Mouse (Mus musculus) heart, embryonic 16.5 days (tissue): ENCODE measurements at regions not wholly inside any gene's neighbourhood (a gene's known extent, or its start where the extent isn't known, plus 50 kb on each side); places are given as distances from the start of the nearest gene placed in this dataset.

Source experiments
- ATAC-seq: fragments of 200-750 bp; cut with Nextera tagmentation; replicated peaks from 2 replicates; pipeline ENCODE4 v1.8.0; 2017; ENCODE audit warnings: moderate number of reproducible peaks; ENCODE audit not compliant: insufficient read depth, low FRiP score; ENCODE audit errors: extremely low read depth
- H3K27ac ChIP-seq: fragments of 300-500 bp; sonication (generic); 2 replicates; pipeline ENCODE4 v1.5.1; 2014; ENCODE audit warnings: mild to moderate bottlenecking, low read length, control low read depth, moderate library complexity
- H3K27me3 ChIP-seq: fragments of 300-500 bp; sonication (generic); 2 replicates; pipeline ENCODE4 v1.6.1; 2014; ENCODE audit warnings: low read length, mixed read lengths; ENCODE audit not compliant: control insufficient read depth, insufficient read depth
- H3K36me3 ChIP-seq: fragments of 300-500 bp; sonication (generic); 2 replicates; pipeline ENCODE4 v1.6.1; 2014; ENCODE audit not compliant: control insufficient read depth, insufficient read depth
- H3K4me1 ChIP-seq: fragments of 300-500 bp; sonication (generic); 2 replicates; pipeline ENCODE4 v1.6.1; 2014; ENCODE audit warnings: low read length, mixed read lengths; ENCODE audit not compliant: control insufficient read depth, insufficient read depth
- H3K4me2 ChIP-seq: fragments of 300-500 bp; sonication (generic); 2 replicates; pipeline ENCODE4 v1.6.1; 2014; ENCODE audit warnings: low read depth, mild to moderate bottlenecking, control low read depth, low read length
- H3K4me3 ChIP-seq: fragments of 300-500 bp; sonication (generic); 2 replicates; pipeline ENCODE4 v1.5.1; 2014; ENCODE audit warnings: mild to moderate bottlenecking, control low read depth, low read length
- H3K9ac ChIP-seq: fragments of 300-500 bp; sonication (generic); 2 replicates; pipeline ENCODE4 v1.6.1; 2014; ENCODE audit warnings: low read length, control low read depth
- H3K9me3 ChIP-seq: fragments of 300-500 bp; sonication (generic); replicated peaks from 2 replicates; pipeline ENCODE4 v1.6.1; 2016; ENCODE audit warnings: low read length; ENCODE audit not compliant: control insufficient read depth
- WGBS: fragments of 180-500 bp; shearing (Covaris S2); extraction: QIAGEN DNeasy Blood & Tissue Kit; methylation state at CpG from one replicate; pipeline ENCODE4 v1.1.7; 2014; 5-methylcytosine and 5-hydroxymethylcytosine counted together

DNA sequence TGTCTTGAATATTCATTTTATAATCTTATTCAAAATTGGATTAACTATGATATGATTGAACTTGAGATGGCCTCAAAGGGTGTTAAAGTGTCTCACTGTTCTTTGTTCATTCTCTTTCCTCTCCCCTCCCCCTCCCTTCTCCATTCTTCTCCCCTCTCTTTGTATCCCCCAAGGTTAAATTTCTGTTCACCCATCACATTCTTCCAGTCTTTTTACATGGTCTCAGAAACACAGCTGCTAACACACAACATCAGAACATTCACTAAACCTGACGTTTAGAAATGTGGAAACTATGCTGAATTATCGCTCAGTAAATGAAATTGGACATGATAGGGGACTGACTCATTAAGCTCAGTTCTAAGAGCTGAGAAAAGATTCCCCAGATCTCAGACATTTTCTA is 60.6 kb upstream of the Nabp1 start:
- no peak for ATAC-seq
- no peak overlapping the region for H3K4me3 ChIP-seq
- peaks cover 8% of the 10 kb centered on the region for H3K4me1 ChIP-seq
- H3K36me3 ChIP-seq = no peaks in the 10 kb centered on the region
- no peaks in the 10 kb centered on the region for H3K9me3 ChIP-seq
- H3K9ac ChIP-seq = no peak overlapping the region
- WGBS = 69% methylated on average over 2 of the region's 2 CpGs
- H3K27me3 ChIP-seq = no peaks in the 10 kb centered on the region
- H3K27ac ChIP-seq = no peak overlapping the region
- no peak overlapping the region for H3K4me2 ChIP-seq

DNA sequence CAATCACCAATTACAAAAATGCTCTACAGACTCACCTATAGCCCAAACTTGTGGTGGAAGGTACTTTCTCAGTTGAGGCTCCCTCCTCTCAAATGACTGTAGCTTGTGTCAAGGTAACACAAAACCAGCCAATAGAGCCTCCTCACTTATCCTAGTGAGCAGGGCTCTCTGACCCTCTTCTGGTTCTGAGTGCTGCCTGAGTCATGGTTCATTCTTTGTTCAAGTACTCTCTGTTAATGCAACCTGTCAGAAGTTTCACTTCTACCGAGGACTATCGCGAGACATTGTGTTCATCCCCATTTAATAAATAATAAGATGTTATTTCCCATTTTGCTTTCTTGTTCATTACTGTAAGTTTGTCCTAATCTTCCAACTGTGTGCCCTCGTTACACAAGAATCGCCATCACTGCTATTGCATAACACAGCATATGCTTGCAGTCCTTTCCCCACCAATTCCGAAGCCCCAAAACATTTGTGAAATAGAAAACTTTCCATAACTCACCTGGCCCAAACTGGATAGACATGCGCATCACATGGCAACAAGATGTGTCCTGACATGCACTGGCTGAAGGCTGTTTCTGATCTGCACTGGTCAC is 59.6 kb upstream of the Nabp1 start:
- no peak for ATAC-seq
- Histone ChIP-seq H3K9ac (no peak overlapping the region), H3K4me3 (no peak overlapping the region), H3K27me3 (no peaks in the 10 kb centered on the region), H3K27ac (no peak overlapping the region), H3K36me3 (no peaks in the 10 kb centered on the region), H3K4me1 (peaks cover 8% of the 10 kb centered on the region), H3K4me2 (no peak overlapping the region), H3K9me3 (no peaks in the 10 kb centered on the region)
- 82% methylated on average over 7 of the region's 7 CpGs for WGBS

DNA sequence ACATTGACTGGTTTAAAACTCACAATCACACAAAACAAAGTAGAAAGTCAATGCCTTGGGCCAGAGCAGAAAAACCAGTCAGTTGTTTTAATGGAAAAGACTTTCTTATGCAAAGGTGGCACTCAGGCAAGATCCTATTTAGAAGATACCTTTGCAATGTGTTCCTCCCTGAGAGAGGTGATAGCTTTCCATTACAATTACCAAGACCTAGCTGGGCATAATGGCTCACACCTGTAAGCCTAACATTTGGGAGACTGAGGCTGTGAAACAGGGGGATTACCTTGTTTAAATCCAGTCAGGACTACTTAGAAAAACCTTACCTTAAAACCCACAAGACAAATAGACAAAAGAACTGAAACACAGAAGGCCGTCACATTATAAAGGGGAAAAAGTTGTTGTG is 57.9 kb upstream of the Nabp1 start:
- Histone ChIP-seq H3K9ac (no peak overlapping the region), H3K4me1 (peaks cover 12% of the 10 kb centered on the region), H3K36me3 (no peaks in the 10 kb centered on the region), H3K4me2 (no peak overlapping the region), H3K4me3 (no peak overlapping the region), H3K27ac (no peak overlapping the region), H3K9me3 (no peaks in the 10 kb centered on the region), H3K27me3 (no peaks in the 10 kb centered on the region)
- no peak for ATAC-seq
- WGBS = 93% methylated on average over 1 of the region's 1 CpGs

DNA sequence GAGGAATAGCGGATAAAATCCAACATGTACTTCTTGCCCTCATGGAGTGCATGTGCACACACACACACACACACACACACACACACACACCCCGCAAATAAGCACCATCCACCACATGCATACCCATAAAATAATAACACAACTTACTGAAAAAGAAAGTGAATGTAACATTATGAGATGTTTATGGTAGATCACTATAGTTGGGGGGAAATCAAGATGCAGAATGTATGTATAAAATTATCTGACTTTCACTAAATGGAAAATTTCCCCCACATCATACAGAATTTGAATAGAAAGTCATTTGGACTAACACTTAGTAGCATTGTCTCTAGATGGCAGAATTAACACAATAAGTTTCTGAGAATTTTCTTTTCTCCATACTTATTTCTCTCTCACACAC is 57.2 kb upstream of the Nabp1 start:
- Histone ChIP-seq H3K4me1 (peaks cover 16% of the 10 kb centered on the region), H3K4me2 (no peak overlapping the region), H3K36me3 (no peaks in the 10 kb centered on the region), H3K4me3 (no peak overlapping the region), H3K9ac (no peak overlapping the region), H3K9me3 (no peaks in the 10 kb centered on the region), H3K27me3 (no peaks in the 10 kb centered on the region), H3K27ac (no peak overlapping the region)
- ATAC-seq = no peak
- WGBS = 95% methylated on average over 2 of the region's 2 CpGs

DNA sequence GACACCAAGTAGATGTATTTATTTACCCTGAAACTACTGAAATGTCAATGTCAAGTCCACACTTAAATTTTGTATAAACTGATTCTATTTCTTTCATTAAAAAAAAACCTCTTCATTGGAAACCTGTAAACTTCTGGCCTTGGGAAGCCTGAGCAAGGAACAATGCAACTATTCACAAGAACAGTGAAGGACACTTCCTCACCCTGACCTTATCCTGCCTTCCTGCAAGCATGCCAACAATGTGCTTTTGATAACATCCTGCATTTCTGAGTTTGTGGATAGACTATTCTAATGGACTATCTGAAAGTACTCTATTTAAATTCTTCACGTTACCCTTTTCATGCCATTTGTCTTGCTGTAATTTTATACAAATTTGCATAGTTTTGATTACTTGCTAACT is 53.1 kb upstream of the Nabp1 start:
- H3K9ac ChIP-seq = no peak overlapping the region
- ATAC-seq = peak; percentile 77
- no peak overlapping the region for H3K4me2 ChIP-seq
- no peaks in the 10 kb centered on the region for H3K36me3 ChIP-seq
- WGBS = 22% methylated on average over 1 of the region's 1 CpGs
- H3K27ac ChIP-seq = peak overlapping the region; percentile 45
- H3K9me3 ChIP-seq = no peaks in the 10 kb centered on the region
- H3K4me1 ChIP-seq = peaks cover 17% of the 10 kb centered on the region
- no peak overlapping the region for H3K4me3 ChIP-seq
- no peaks in the 10 kb centered on the region for H3K27me3 ChIP-seq

DNA sequence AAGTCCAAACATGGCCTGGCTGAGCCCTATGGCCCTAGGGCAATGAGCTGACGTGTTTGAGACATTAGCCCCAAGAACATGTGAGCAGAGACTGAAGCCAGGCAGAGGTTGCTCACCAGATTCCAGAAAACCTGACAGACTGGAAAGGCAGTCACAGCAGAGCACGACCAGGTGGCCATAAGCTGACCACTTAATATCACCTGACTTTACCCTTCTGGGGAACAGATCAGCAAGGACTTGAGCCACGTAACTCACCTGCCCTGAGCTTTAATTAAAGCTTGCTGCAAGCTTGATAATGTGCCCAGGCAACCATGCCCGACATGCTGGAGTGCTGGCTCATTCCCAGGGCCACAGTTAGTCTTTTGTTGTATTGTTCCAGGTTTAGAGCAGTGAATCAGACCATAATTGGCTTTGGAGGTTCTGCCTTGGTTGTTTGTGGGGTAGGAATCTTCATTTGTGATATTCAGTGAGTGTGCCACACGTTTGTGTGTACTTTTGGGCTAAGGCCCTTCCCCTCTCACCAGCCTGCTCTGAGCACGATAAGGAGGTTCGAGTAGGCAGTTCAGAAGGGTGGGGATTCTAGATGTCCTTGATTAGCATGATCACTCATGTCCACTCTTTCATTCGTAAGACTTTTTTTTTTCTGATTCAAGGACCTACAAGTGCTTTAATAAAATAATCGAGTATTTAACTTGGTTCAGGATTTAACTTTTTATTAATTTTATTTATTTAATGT is 52.1 kb upstream of the Nabp1 start:
- Histone ChIP-seq H3K4me2 (no peak overlapping the region), H3K4me1 (peaks cover 17% of the 10 kb centered on the region), H3K27me3 (no peaks in the 10 kb centered on the region), H3K9me3 (no peaks in the 10 kb centered on the region), H3K9ac (no peak overlapping the region), H3K36me3 (no peaks in the 10 kb centered on the region), H3K27ac (peak overlapping the region; percentile 67), H3K4me3 (no peak overlapping the region)
- WGBS = 61% methylated on average over 9 of the region's 9 CpGs
- no peak for ATAC-seq

DNA sequence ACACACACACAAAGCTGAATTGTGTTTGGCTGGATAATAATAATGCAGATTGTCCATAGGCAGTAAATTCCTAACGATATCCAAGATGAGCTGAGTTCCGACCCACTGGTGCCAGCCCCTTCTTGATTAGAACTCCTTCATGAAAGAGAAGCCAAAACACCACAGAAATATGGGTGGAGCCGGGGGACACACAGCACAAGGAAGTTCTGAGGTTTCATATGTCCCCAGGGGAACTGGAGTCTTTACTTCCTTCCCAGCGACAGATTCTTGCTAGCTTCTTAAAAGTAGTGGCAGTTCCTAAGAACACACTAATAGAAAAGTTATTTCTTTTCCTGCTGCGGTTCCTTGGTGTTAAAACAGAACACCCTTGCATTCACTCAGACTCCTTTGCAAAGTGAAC is 51.4 kb upstream of the Nabp1 start:
- no peaks in the 10 kb centered on the region for H3K9me3 ChIP-seq
- no peak overlapping the region for H3K4me3 ChIP-seq
- H3K9ac ChIP-seq = no peak overlapping the region
- peak overlapping the region; percentile 67 for H3K27ac ChIP-seq
- ATAC-seq = no peak
- no peaks in the 10 kb centered on the region for H3K27me3 ChIP-seq
- no peaks in the 10 kb centered on the region for H3K36me3 ChIP-seq
- H3K4me2 ChIP-seq = no peak overlapping the region
- WGBS = 59% methylated on average over 5 of the region's 5 CpGs
- peaks cover 17% of the 10 kb centered on the region for H3K4me1 ChIP-seq

DNA sequence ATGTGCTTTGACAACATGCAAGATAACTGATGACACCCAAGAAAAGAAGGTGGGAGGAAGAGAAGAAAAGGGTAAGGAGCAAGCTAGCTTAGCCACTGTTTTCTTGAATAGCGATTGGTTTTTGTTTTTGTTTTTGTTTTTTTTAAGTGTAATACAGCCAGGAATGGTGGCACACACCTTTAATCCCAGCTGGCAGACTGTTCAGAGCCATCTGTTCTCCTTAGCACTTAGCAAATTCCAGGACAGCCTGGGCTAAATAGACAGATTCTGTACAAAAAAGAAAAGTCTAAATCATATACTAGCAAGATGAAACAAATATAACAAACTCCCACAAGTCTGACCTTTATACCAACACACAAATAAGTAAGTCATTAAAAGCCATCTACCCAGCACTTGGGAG is 50.4 kb upstream of the Nabp1 start:
- H3K36me3 ChIP-seq = no peaks in the 10 kb centered on the region
- WGBS = 82% methylated on average over 1 of the region's 1 CpGs
- H3K27ac ChIP-seq = no peak overlapping the region
- H3K4me3 ChIP-seq = no peak overlapping the region
- H3K27me3 ChIP-seq = no peaks in the 10 kb centered on the region
- H3K4me2 ChIP-seq = no peak overlapping the region
- H3K4me1 ChIP-seq = peaks cover 17% of the 10 kb centered on the region
- no peak for ATAC-seq
- H3K9ac ChIP-seq = no peak overlapping the region
- no peaks in the 10 kb centered on the region for H3K9me3 ChIP-seq
